Mouse (Mus musculus) MEL (cell line): ENCODE measurements around the gene Col8a2. TPM values are rescaled to one million over a fixed set of nuclear protein-coding genes. Genes with fewer than 3 reads are reported as not detected.

ENCODE experiments used
- DNase-seq: peaks from one replicate; pipeline ENCODE4 v3.0.0; 2011; ENCODE audit warnings: low read depth, low spot score
- H3K27ac ChIP-seq: 2 replicates; pipeline ENCODE4 v1.5.1; 2012; ENCODE audit warnings: low read depth, mild to moderate bottlenecking, control low read depth, low read length, moderate library complexity; ENCODE audit not compliant: control insufficient read depth
- H3K27me3 ChIP-seq, 2 experiments: fragments of 150-350 bp in 1 of 2; sonication (generic) in 1 of 2; 2 replicates each; pipeline ENCODE4 v1.6.1; 2012; ENCODE audit warnings: low read length in 2 of 2, mild to moderate bottlenecking in 2 of 2, improper control_type of control experiment in 1 of 2, moderate library complexity in 1 of 2; ENCODE audit not compliant: insufficient read depth in 2 of 2, control insufficient read depth in 1 of 2
- H3K36me3 ChIP-seq, 2 experiments: 2 replicates each; pipeline ENCODE4 v1.6.1; 2012 to 2014; ENCODE audit warnings: low read length in 2 of 2, improper control_type of control experiment in 1 of 2, inconsistent platforms in 1 of 2, mild to moderate bottlenecking in 1 of 2; ENCODE audit not compliant: insufficient read depth in 2 of 2, control insufficient read depth in 1 of 2
- H3K4me1 ChIP-seq, 2 experiments: fragments of 150-350 bp in 1 of 2; sonication (generic) in 1 of 2; 2 replicates each; pipeline ENCODE4 v1.6.1; 2012; ENCODE audit warnings: low read length in 2 of 2, improper control_type of control experiment in 1 of 2, mild to moderate bottlenecking in 1 of 2; ENCODE audit not compliant: insufficient read depth in 2 of 2, control insufficient read depth in 1 of 2
- H3K4me3 ChIP-seq, 2 experiments: fragments of 150-350 bp in 1 of 2; sonication (generic) in 1 of 2; 2 replicates each; pipeline ENCODE4 v1.5.1; 2012; ENCODE audit warnings: low read depth in 2 of 2, low read length in 2 of 2, mild to moderate bottlenecking in 2 of 2, moderate library complexity in 2 of 2, control low read depth in 1 of 2, improper control_type of control experiment in 1 of 2; ENCODE audit not compliant: control insufficient read depth in 1 of 2, insufficient read depth in 1 of 2
- H3K79me2 ChIP-seq: 2 replicates; pipeline ENCODE4 v1.6.1; 2012; ENCODE audit warnings: mild to moderate bottlenecking, low read length, moderate library complexity; ENCODE audit not compliant: control insufficient read depth, poor library complexity, insufficient read depth
- H3K9ac ChIP-seq: 2 replicates; pipeline ENCODE4 v1.6.1; 2012; ENCODE audit warnings: low read depth, mild to moderate bottlenecking, control low read depth, low read length, moderate library complexity; ENCODE audit not compliant: control insufficient read depth, poor library complexity, severe bottlenecking
- H3K9me3 ChIP-seq: fragments of 150-350 bp; sonication (generic); replicated peaks from 2 replicates; pipeline ENCODE4 v1.6.1; 2012; ENCODE audit warnings: mild to moderate bottlenecking, low read length, improper control_type of control experiment, moderate library complexity; ENCODE audit not compliant: insufficient read depth
- BHLHE40 ChIP-seq: IDR thresholded peaks from 2 replicates; pipeline ENCODE4 v1.6.1; 2012; ENCODE audit warnings: low read depth, mild to moderate bottlenecking, inconsistent platforms, low read length, improper control_type of control experiment, borderline replicate concordance
- CHD1 ChIP-seq: IDR thresholded peaks from 2 replicates; pipeline ENCODE4 v1.6.1; 2012; ENCODE audit warnings: low read depth, mild to moderate bottlenecking, inconsistent platforms, low read length, improper control_type of control experiment
- CTCF ChIP-seq, 3 experiments: IDR thresholded peaks in 2 of 3; conservative IDR thresholded peaks in 1 of 3; 2 replicates each; pipeline ENCODE4 v1.5.1; 2011 to 2012; ENCODE audit warnings: low read length in 3 of 3, low read depth in 2 of 3, mild to moderate bottlenecking in 2 of 3, improper control_type of control experiment in 1 of 3, inconsistent platforms in 1 of 3, mixed read lengths in 1 of 3, moderate library complexity in 1 of 3; ENCODE audit not compliant: control insufficient read depth in 1 of 3, insufficient read depth in 1 of 3, poor library complexity in 1 of 3, severe bottlenecking in 1 of 3
- E2F4 ChIP-seq: IDR thresholded peaks from 2 replicates; pipeline ENCODE4 v1.6.1; 2011; ENCODE audit warnings: low read depth, low read length, improper control_type of control experiment, borderline replicate concordance
- ELF1 ChIP-seq: IDR thresholded peaks from 2 replicates; pipeline ENCODE4 v1.6.1; 2014; ENCODE audit warnings: low read depth, mild to moderate bottlenecking, inconsistent platforms, low read length, improper control_type of control experiment, moderate library complexity
- ETS1 ChIP-seq: IDR thresholded peaks from 2 replicates; pipeline ENCODE4 v1.6.1; 2012; ENCODE audit warnings: low read depth, mild to moderate bottlenecking, inconsistent platforms, low read length, improper control_type of control experiment, moderate library complexity
- GABPA ChIP-seq: IDR thresholded peaks from 2 replicates; pipeline ENCODE4 v1.6.1; 2012; ENCODE audit warnings: low read depth, mild to moderate bottlenecking, inconsistent platforms, low read length, improper control_type of control experiment, moderate library complexity
- MXI1 ChIP-seq: IDR thresholded peaks from 2 replicates; pipeline ENCODE4 v1.6.1; 2011; ENCODE audit warnings: mild to moderate bottlenecking, low read depth, low read length, improper control_type of control experiment
- MYB ChIP-seq: IDR thresholded peaks from 2 replicates; pipeline ENCODE4 v1.6.1; 2011; ENCODE audit warnings: mild to moderate bottlenecking, low read depth, low read length, improper control_type of control experiment
- MYC ChIP-seq: IDR thresholded peaks from 2 replicates; pipeline ENCODE4 v1.6.1; 2011; ENCODE audit warnings: low read depth, mild to moderate bottlenecking, low read length, improper control_type of control experiment, moderate library complexity
- NELFE ChIP-seq: IDR thresholded peaks from 2 replicates; pipeline ENCODE4 v1.6.1; 2011; ENCODE audit warnings: low read depth, low read length, improper control_type of control experiment
- NRF1 ChIP-seq: IDR thresholded peaks from 2 replicates; pipeline ENCODE4 v1.6.1; 2014; ENCODE audit warnings: low read depth, mild to moderate bottlenecking, inconsistent platforms, low read length, improper control_type of control experiment, moderate library complexity; ENCODE audit not compliant: poor library complexity, insufficient read depth, severe bottlenecking
- POLR2A ChIP-seq, 2 experiments: IDR thresholded peaks; 2 replicates each; pipeline ENCODE4 v1.6.1; 2011 to 2012; ENCODE audit warnings: low read length in 2 of 2, mild to moderate bottlenecking in 2 of 2, control low read depth in 1 of 2, improper control_type of control experiment in 1 of 2, low read depth in 1 of 2, moderate library complexity in 1 of 2; ENCODE audit not compliant: control insufficient read depth in 1 of 2, insufficient read depth in 1 of 2, poor library complexity in 1 of 2
- POLR2AphosphoS5 ChIP-seq: IDR thresholded peaks from 2 replicates; pipeline ENCODE4 v1.6.1; 2012; ENCODE audit warnings: low read depth, borderline replicate concordance, mild to moderate bottlenecking, inconsistent platforms, low read length, moderate library complexity, mixed read lengths
- RAD21 ChIP-seq: IDR thresholded peaks from 2 replicates; pipeline ENCODE4 v1.6.1; 2011; ENCODE audit warnings: mild to moderate bottlenecking, low read depth, low read length, improper control_type of control experiment
- SIN3A ChIP-seq: IDR thresholded peaks from 2 replicates; pipeline ENCODE4 v1.6.1; 2012; ENCODE audit warnings: low read length, improper control_type of control experiment, inconsistent platforms
- TBP ChIP-seq: IDR thresholded peaks from 2 replicates; pipeline ENCODE4 v1.8.0; 2011; ENCODE audit warnings: low read depth, low read length, improper control_type of control experiment
- TCF12 ChIP-seq: IDR thresholded peaks from 2 replicates; pipeline ENCODE4 v1.6.1; 2014; ENCODE audit warnings: low read depth, mild to moderate bottlenecking, inconsistent platforms, low read length, improper control_type of control experiment, moderate library complexity
- USF1 ChIP-seq: IDR thresholded peaks from 2 replicates; pipeline ENCODE4 v1.6.1; 2014; ENCODE audit warnings: low read depth, mild to moderate bottlenecking, inconsistent platforms, low read length, improper control_type of control experiment, moderate library complexity
- ZC3H11A ChIP-seq: IDR thresholded peaks from 2 replicates; pipeline ENCODE4 v1.6.1; 2012; ENCODE audit warnings: low read depth, mild to moderate bottlenecking, inconsistent platforms, low read length, improper control_type of control experiment
- ZKSCAN1 ChIP-seq: IDR thresholded peaks from 2 replicates; pipeline ENCODE4 v1.6.1; 2012; ENCODE audit warnings: low read depth, mild to moderate bottlenecking, inconsistent platforms, low read length, improper control_type of control experiment, moderate library complexity
- ZNF384 ChIP-seq: IDR thresholded peaks from 2 replicates; pipeline ENCODE4 v1.6.1; 2012; ENCODE audit warnings: low read depth, mild to moderate bottlenecking, inconsistent platforms, low read length, improper control_type of control experiment
- polyA plus RNA-seq, 2 experiments: library from polyadenylated mRNA; stranded (reverse) in 1 of 2; unstranded in 1 of 2; fragments of >175 nt in 1 of 2; fragments of >200 nt in 1 of 2; gene quantifications; 2 replicates each; pipeline versions ENCODE4 v1.2.1 to v1.2.4; 2012; ENCODE audit warnings: low replicate concordance in 2 of 2, low read depth in 1 of 2; ENCODE audit not compliant: insufficient read length in 2 of 2, insufficient read depth in 1 of 2, missing spikeins in 1 of 2
- total RNA-seq: library from RNA; depleted of rRNA; stranded (reverse); fragments of 300-350 nt; gene quantifications from 2 replicates; pipeline ENCODE4 v1.2.3, GENCODE M21; 2012

Col8a2 gene
- total and polyA plus RNA-seq, 3 experiments: not detected

DNA sequence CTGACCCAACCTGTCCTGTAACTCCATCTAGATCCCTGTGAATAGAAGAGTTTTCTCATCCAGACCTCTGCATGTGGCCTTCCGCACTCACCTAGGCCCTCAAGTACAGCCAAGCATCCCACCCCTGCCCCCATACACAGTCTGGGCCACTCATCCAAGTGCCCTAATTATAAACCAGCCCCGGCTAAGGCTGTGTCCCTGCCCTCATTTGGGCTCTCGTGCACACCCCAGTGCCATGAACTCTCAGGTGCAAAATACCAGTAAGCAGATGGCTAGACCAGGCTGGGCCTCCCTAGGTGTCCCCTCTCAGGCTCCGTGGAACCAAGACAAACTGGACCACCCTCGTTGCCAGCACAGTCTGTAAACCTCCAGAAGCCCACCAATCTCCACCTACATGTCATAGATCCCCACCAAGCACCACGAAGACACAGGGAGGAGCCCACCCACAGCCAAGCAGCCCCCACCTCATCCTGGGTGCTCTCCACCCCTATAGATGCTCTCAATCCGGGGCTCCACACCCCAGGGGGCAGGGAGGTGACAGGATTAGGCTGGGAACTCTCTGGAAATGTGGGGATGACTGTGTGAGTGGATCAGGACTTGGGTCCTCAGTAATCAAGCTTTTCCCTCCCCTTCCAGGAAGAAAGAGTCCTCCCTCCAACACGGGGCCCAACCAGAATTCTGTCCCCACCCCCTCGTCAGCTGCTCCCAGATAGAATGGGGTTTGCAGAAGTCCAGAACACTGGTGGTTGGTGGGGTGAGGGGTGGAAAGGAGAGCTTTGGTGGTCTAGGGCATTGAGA, 32.1 kb upstream of the Col8a2 start:
- H3K9ac ChIP-seq: no peak overlapping the region; the same call in 1 of the 2 replicates
- no peaks in the 10 kb centered on the region for H3K27me3 ChIP-seq
- no peak overlapping the region for H3K27ac ChIP-seq
- H3K4me3 ChIP-seq: peak overlapping the region in 1 of 2 experiments; percentile 79; a peak in 3 of 4 replicates
- H3K9me3 ChIP-seq: no peaks in the 10 kb centered on the region
- no peak for TF ChIP-seq ETS1
- TF ChIP-seq CHD1: no peak
- no peak for TF ChIP-seq SIN3A
- TF ChIP-seq GABPA: no peak
- no peak for TF ChIP-seq MYC
- TF ChIP-seq ELF1: no peak
- no peak for TF ChIP-seq RAD21
- TF ChIP-seq ZNF384: no peak
- no peak for TF ChIP-seq ZC3H11A
- TF ChIP-seq BHLHE40: no peak
- no peak for TF ChIP-seq NELFE
- no peak for TF ChIP-seq E2F4
- no peak for TF ChIP-seq POLR2AphosphoS5
- no peak for TF ChIP-seq TBP
- TF ChIP-seq NRF1: no peak
- TF ChIP-seq MYB: no peak
- no peak for TF ChIP-seq ZKSCAN1
- TF ChIP-seq, all 39 proteins: peak for 0
- Histone ChIP-seq H3K36me3 (peaks cover 0 to 7% of the 10 kb centered on the region in 2 experiments; a peak in 2 of 4 replicates), H3K4me1 (peaks cover 4 to 28% of the 10 kb centered on the region in 2 experiments), H3K79me2 (peaks cover 25% of the 10 kb centered on the region)
- peak; percentile 40 for DNase-seq

DNA sequence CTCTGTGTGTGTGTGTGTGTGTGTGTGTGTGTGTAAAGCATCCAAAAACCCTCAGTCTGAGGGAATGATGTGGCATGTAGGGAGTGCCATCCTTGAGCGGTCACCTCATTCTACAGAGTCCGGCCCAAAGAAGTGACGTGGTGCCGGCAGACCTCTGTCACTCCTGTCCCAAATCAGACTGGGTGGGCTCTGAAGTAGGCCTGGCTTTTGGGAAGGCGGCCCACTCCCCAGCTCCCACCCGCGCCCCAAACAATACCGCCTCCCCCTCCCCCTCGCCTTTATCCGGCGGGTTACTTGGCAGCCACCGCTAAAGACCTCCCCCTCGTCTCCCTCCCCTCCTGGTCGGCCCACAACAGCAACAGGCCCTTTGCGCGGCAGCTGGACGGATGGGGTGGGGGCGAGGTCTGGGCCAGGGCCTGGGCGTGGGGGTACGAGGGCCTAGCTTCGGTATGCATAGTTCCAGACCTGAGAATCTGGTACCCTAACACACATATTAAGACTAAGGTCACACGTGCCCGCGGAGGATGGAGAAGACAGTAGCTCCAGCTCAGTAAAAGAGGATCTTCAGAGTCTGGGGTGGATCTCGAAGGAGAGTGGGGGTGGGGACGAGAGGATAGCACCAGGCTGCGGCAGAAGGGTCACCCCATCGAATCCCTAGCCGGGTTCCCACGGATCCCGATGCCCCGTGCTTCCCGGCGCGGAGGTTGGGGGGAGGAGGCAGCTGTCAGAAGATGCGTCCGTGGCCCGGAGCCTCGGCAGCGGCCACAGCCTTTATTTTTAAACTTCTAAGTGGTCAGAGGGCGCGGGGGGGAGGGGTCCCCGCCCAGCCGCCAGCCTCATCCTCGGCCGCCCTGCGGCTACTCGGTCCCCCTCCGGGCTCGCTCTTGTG, 31.2 kb upstream of the Col8a2 start:
- H3K36me3 ChIP-seq: peaks cover 0 to 10% of the 10 kb centered on the region in 2 experiments; a peak in 2 of 4 replicates
- DNase-seq: peak; percentile 73
- peak overlapping the region; percentile 84 for H3K9ac ChIP-seq
- H3K4me3 ChIP-seq: peak overlapping the region; percentile 79 to 84
- peaks cover 0 to 28% of the 10 kb centered on the region in 2 experiments; a peak in 3 of 4 replicates for H3K4me1 ChIP-seq
- peak overlapping the region; percentile 17 for H3K27ac ChIP-seq
- no peaks in the 10 kb centered on the region for H3K27me3 ChIP-seq
- peaks cover 25% of the 10 kb centered on the region for H3K79me2 ChIP-seq
- H3K9me3 ChIP-seq: no peaks in the 10 kb centered on the region
- TF ChIP-seq USF1: no peak
- TF ChIP-seq MXI1: peak; percentile 35; the same call in 1 of the 2 replicates
- TF ChIP-seq SIN3A: peak; percentile 54
- no peak for TF ChIP-seq MYB
- TF ChIP-seq CHD1: no peak
- no peak for TF ChIP-seq ZNF384
- no peak for TF ChIP-seq TCF12
- TF ChIP-seq CTCF (IDR thresholded peaks at IDR 0.05 in 2 of 3, conservative IDR thresholded peaks at IDR 0.05 in 1 of 3; ENCODE audit: control insufficient read depth in 1 of 3, insufficient read depth in 1 of 3, low read depth in 2 of 3, low read length in 3 of 3, poor library complexity in 1 of 3, severe bottlenecking in 1 of 3): no peak
- TF ChIP-seq POLR2A (IDR thresholded peaks at IDR 0.05; ENCODE audit: control insufficient read depth in 1 of 2, insufficient read depth in 1 of 2, low read depth in 1 of 2, low read length in 2 of 2, poor library complexity in 1 of 2): no peak; a peak in 1 of 4 replicates
- TF ChIP-seq, all 39 proteins: peak for 2
